Mouse (Mus musculus) hindbrain, embryonic 16.5 days (tissue): ENCODE measurements around the gene Tyw3. TPM values are rescaled to one million over a fixed set of nuclear protein-coding genes. Genes with fewer than 3 reads are reported as not detected.

Source experiments
- ATAC-seq: fragments of 200-750 bp; cut with Nextera tagmentation; 2 replicates; pipeline ENCODE4 v1.8.0; 2017; ENCODE audit warnings: moderate TSS enrichment, moderate library complexity
- H3K27ac ChIP-seq: fragments of 300-500 bp; sonication (generic); 2 replicates; pipeline ENCODE4 v1.5.1; 2014; ENCODE audit warnings: low read depth, mild to moderate bottlenecking, control low read depth, low read length, moderate library complexity
- H3K27me3 ChIP-seq: fragments of 300-500 bp; sonication (generic); replicated peaks from 2 replicates; pipeline ENCODE4 v1.6.1; 2014; ENCODE audit warnings: low read length; ENCODE audit not compliant: control insufficient read depth, insufficient read depth
- H3K36me3 ChIP-seq: fragments of 300-500 bp; sonication (generic); 2 replicates; pipeline ENCODE4 v1.6.1; 2014; ENCODE audit warnings: mild to moderate bottlenecking, low read length, moderate library complexity, mixed read lengths; ENCODE audit not compliant: control insufficient read depth, insufficient read depth
- H3K4me1 ChIP-seq: fragments of 300-500 bp; sonication (generic); 2 replicates; pipeline ENCODE4 v1.6.1; 2014; ENCODE audit warnings: low read depth, low read length; ENCODE audit not compliant: control insufficient read depth, insufficient read depth
- H3K4me2 ChIP-seq: fragments of 300-500 bp; sonication (generic); 2 replicates; pipeline ENCODE4 v1.6.1; 2014; ENCODE audit warnings: mild to moderate bottlenecking, low read length, control low read depth, moderate library complexity
- H3K4me3 ChIP-seq: fragments of 300-500 bp; sonication (generic); 2 replicates; pipeline ENCODE4 v1.5.1; 2014; ENCODE audit warnings: mild to moderate bottlenecking, low read length, control low read depth, moderate library complexity
- H3K9ac ChIP-seq: fragments of 300-500 bp; sonication (generic); 2 replicates; pipeline ENCODE4 v1.6.1; 2014; ENCODE audit warnings: low read depth, mild to moderate bottlenecking, control low read depth, low read length, moderate library complexity
- H3K9me3 ChIP-seq: fragments of 300-500 bp; sonication (generic); 2 replicates; pipeline ENCODE4 v1.6.1; 2014; ENCODE audit warnings: mild to moderate bottlenecking, low read length, moderate library complexity; ENCODE audit not compliant: control insufficient read depth
- WGBS: fragments of 180-500 bp; shearing (Covaris S2); extraction: QIAGEN DNeasy Blood & Tissue Kit; methylation state at CpG from one replicate; pipeline ENCODE4 v1.1.7; 2014; 5-methylcytosine and 5-hydroxymethylcytosine counted together
- polyA plus RNA-seq: library from polyadenylated mRNA; unstranded; fragments of >200 nt; fragmentation: Nextera tagmentation; extraction: Ambion mirVana; gene quantifications from 2 replicates; pipeline ENCODE4 v1.2.1, GENCODE M21; 2015

Gene Tyw3
- polyA plus RNA-seq, 1 experiment from 2014 or later = 17.0 TPM

DNA sequence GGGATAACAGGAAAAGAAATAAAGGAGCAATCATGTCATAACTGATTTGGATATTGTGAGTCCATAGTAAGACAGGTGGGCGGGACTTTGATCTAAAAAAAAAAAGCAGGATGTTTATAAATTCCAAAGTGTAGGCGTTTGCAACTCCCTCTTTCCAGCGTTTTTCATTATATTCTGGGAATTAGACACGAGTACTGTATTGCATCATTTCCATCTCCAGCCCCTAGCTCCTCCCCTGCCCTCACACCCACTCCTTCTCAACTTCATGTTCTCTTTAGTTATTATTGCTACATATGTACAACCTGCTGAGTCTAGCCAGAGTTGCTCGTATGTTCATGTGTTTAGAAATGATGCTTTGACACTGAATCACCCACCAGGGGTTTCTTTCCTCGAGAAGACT, 23.2 kb downstream of the Tyw3 start:
- WGBS = 67% methylated on average over 6 of the region's 6 CpGs
- no peak overlapping the region for H3K27ac ChIP-seq
- H3K4me1 ChIP-seq = no peaks in the 10 kb centered on the region
- no peak overlapping the region for H3K9ac ChIP-seq
- no peak overlapping the region for H3K4me2 ChIP-seq
- no peak for ATAC-seq
- no peaks in the 10 kb centered on the region; the same call in 1 of the 2 replicates for H3K27me3 ChIP-seq
- no peaks in the 10 kb centered on the region for H3K9me3 ChIP-seq
- H3K36me3 ChIP-seq = peaks cover under 1% of the 10 kb centered on the region
- no peak overlapping the region for H3K4me3 ChIP-seq

DNA sequence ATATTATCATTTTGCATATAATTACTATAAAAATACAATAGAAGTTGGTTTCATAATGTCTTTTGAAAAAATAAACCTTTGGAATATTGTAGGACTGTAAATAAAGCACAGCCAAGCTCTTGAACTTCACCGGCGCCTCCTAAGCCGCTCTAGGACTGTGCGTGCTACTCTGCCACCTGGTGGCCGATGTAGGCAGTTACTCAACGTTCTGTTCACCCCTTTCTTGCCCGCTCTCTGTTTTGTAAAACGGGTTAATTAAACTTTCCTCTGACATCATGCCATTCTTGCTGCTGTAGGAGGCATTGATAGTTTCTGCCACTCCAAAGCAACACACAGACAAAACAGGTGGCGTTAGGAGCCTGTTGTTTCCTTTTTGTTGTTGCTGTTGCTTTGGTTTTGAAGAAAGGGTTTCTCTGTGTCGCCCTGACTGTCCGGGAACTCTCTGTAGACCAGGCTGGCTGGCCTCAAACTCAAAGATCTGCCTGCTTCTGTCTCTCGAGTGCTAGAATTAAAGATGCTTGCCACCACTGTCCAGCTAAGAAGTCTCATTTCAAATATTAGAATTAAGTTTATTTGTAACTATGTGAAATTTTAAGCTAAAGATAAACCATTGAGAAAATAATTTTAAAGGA, 24.4 kb downstream of the Tyw3 start:
- 8% methylated on average over 12 of the region's 12 CpGs for WGBS
- peak; percentile 90 for ATAC-seq
- no peaks in the 10 kb centered on the region for H3K36me3 ChIP-seq
- H3K4me1 ChIP-seq = no peaks in the 10 kb centered on the region
- no peak overlapping the region for H3K27ac ChIP-seq
- H3K9ac ChIP-seq = no peak overlapping the region
- no peaks in the 10 kb centered on the region; the same call in 1 of the 2 replicates for H3K27me3 ChIP-seq
- no peaks in the 10 kb centered on the region for H3K9me3 ChIP-seq
- H3K4me2 ChIP-seq = peak overlapping the region; percentile 37; the same call in 1 of the 2 replicates
- no peak overlapping the region for H3K4me3 ChIP-seq

DNA sequence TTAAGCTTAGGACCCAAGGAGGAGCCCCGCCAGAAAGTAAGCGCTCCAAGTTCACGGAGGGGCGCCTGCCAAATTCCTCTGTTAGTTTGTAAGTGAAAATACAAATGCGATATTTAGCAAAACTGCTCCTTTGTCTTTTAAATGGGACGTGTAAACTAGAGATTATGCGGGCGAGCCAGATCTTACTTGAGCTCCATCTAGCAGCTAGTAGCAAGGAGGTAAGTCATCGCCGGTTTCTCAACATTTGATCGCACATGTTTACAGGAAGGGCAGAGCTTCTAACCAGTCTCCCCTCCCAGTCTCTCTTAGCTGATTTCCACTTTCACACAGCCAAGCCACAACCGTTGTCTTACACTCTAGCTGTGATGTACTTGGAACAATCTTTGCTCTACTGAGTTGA, 26.1 kb downstream of the Tyw3 start:
- no peaks in the 10 kb centered on the region; the same call in 1 of the 2 replicates for H3K27me3 ChIP-seq
- H3K36me3 ChIP-seq = no peaks in the 10 kb centered on the region
- 7% methylated on average over 12 of the region's 12 CpGs for WGBS
- no peak overlapping the region for H3K9ac ChIP-seq
- no peak overlapping the region for H3K27ac ChIP-seq
- H3K9me3 ChIP-seq = no peaks in the 10 kb centered on the region
- no peaks in the 10 kb centered on the region for H3K4me1 ChIP-seq
- no peak for ATAC-seq
- peak overlapping the region; percentile 46 for H3K4me2 ChIP-seq
- peak overlapping the region; percentile 18 for H3K4me3 ChIP-seq

DNA sequence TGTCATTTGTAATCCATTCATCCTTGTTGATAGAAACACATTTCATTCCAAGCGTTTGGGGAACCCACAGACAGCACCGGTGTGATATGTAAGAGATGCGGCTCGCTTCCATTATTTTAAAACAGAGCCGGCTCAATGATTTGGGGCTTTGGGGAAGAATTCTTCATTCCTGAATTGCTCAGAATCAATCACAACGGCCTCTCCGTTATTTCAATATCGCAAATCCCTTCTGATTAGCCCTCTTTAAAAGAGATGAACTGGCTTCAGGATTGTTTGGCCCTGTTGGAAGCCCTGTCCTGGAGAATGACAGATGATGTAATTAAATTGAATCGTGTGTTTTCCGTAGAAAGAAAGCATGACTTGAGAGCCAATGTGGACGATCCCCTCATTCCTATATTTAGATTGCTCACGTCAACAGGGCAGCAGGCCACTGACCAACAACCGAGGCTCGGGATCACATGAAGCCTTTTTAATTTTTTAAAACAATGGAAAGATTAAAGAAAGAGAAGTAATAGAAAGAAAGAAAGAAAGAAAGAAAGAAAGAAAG, 26.8 kb downstream of the Tyw3 start:
- Histone ChIP-seq H3K27ac (no peak overlapping the region), H3K27me3 (no peaks in the 10 kb centered on the region; the same call in 1 of the 2 replicates), H3K4me2 (peak overlapping the region; percentile 20; the same call in 1 of the 2 replicates), H3K9ac (no peak overlapping the region), H3K9me3 (no peaks in the 10 kb centered on the region), H3K36me3 (no peaks in the 10 kb centered on the region), H3K4me3 (no peak overlapping the region), H3K4me1 (no peaks in the 10 kb centered on the region)
- 25% methylated on average over 14 of the region's 14 CpGs for WGBS
- no peak for ATAC-seq

DNA sequence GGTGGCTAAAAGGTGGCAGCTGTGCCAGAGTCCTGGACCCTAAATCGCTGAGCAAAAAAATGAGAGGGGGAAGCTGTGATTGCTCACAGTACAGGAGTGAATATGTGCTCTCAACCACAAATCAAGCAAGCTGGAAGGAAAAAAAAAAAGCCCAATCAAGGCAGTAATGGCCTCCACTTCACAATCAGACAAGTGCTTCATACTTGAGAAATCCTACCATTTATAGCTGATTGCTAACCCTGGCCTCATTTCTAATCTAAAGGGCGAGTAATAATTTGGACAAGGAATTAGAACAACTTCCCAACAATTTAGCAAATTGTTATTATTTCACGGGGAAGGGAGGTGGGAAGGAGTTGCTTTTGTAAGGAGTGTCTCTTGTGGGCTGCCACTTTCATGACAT, 31.5 kb downstream of the Tyw3 start:
- H3K27me3 ChIP-seq = no peaks in the 10 kb centered on the region
- H3K9ac ChIP-seq = no peak overlapping the region
- no peak for ATAC-seq
- H3K27ac ChIP-seq = no peak overlapping the region
- 76% methylated on average over 3 of the region's 3 CpGs for WGBS
- H3K4me1 ChIP-seq = no peaks in the 10 kb centered on the region
- H3K9me3 ChIP-seq = no peaks in the 10 kb centered on the region
- H3K4me2 ChIP-seq = no peak overlapping the region
- no peak overlapping the region for H3K4me3 ChIP-seq
- H3K36me3 ChIP-seq = no peaks in the 10 kb centered on the region

DNA sequence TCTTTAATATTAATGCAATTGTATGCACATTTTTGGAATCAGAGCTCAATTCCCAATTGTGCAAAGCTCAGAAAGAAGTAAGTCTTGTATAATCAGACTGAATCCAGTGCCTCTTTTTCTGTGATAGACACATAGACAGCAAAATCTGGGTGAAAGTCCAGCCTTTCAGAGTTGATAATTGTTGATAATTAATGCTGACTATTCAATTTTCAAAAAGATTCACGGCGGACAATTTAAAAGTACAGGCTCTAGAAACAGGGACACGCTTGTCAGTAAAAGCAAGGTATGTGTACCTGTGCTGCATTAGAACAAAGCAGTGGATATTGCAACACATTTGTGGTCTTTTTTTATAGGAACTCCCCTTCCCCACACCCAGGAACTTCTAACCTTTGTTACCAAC, 34.7 kb downstream of the Tyw3 start:
- Histone ChIP-seq H3K4me1 (no peaks in the 10 kb centered on the region), H3K36me3 (no peaks in the 10 kb centered on the region), H3K4me3 (no peak overlapping the region), H3K27ac (no peak overlapping the region), H3K9me3 (no peaks in the 10 kb centered on the region), H3K27me3 (no peaks in the 10 kb centered on the region), H3K9ac (no peak overlapping the region), H3K4me2 (no peak overlapping the region)
- ATAC-seq = no peak
- 96% methylated on average over 3 of the region's 3 CpGs for whole genome bisulfite sequencing

DNA sequence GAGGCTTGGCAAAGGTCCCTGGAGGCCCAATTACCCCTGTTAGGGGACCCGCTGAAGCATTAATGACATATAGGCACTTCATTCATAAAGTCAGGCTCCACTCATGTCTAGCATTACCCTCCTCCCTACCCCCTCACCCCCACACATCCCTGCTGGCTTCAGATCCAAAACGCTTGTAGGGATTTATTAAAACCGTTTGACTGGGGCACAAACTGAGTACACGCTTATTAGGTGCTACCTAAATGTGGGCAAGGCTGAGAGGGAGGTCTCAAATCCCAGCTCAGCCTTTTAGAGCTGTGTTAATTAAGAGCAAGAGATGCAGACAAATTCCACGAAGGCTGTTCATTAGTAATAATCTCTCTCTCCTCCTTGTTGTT, 45.9 kb downstream of the Tyw3 start:
- 36% methylated on average over 5 of the region's 5 CpGs for WGBS
- no peaks in the 10 kb centered on the region; the same call in 1 of the 2 replicates for H3K27me3 ChIP-seq
- no peaks in the 10 kb centered on the region for H3K9me3 ChIP-seq
- H3K27ac ChIP-seq = no peak overlapping the region
- no peaks in the 10 kb centered on the region; the same call in 1 of the 2 replicates for H3K4me1 ChIP-seq
- no peak overlapping the region for H3K4me3 ChIP-seq
- peak; percentile 27; the same call in 1 of the 2 replicates for ATAC-seq
- H3K9ac ChIP-seq = no peak overlapping the region
- H3K4me2 ChIP-seq = no peak overlapping the region
- no peaks in the 10 kb centered on the region for H3K36me3 ChIP-seq

DNA sequence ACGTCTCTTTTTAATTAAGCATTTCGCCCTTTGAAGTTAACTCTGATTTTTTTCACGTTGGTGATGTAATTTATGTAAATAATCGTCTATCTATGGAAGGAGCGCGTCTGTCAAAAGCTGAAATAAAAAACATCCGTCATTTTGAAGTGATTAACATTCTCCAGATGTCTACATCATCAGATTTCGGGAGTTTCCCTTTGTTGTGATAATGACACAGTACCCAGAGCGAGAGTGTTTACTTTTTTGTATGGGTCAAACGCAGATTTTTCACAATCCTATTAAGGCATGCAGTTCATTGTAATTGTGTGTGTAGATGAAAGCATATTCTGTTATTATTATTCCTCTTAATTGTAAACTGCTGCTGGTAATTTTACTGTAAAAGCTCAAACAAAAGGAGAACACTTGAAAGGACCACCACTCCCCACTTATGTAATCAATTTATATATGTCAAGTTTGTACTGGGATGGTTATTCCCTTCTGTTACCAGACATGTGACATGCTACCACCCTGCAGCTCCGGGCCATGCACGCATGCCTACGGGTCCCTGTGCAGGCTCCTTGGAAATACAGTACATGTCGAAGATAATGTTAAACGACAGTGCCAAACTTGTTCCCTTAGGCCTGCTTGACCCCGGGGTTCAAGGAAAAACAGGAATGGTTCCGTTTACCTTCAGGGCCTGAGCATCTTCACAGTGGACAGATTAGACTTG, 46.4 kb downstream of the Tyw3 start:
- WGBS = 32% methylated on average over 17 of the region's 17 CpGs
- H3K36me3 ChIP-seq = no peaks in the 10 kb centered on the region
- H3K9me3 ChIP-seq = no peaks in the 10 kb centered on the region
- no peak overlapping the region for H3K27ac ChIP-seq
- no peaks in the 10 kb centered on the region; the same call in 1 of the 2 replicates for H3K4me1 ChIP-seq
- H3K4me2 ChIP-seq = no peak overlapping the region
- no peaks in the 10 kb centered on the region; the same call in 1 of the 2 replicates for H3K27me3 ChIP-seq
- H3K4me3 ChIP-seq = no peak overlapping the region
- ATAC-seq = peak; percentile 48; the same call in 1 of the 2 replicates
- H3K9ac ChIP-seq = no peak overlapping the region; the same call in 1 of the 2 replicates

DNA sequence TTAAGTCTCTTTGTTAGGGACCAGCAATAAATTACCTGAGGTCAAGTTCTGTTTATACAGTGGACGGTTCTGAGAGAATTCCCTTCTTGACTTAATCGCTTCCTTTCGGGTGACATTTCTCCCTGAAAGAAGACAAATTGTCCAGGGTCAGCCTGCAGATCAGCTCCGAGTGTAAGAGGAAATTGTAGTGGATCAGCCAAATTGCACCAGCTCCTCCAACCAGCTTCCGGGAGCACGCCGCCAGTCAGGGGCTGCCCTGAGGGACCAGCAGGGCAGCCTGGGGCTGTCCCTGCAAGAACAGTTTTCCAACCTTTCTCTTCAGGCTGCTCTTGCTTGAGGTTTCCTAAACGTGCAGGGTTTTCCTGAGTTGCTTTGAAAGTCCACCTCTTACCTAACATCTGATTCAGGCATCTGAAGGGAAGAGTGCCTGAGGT, 48.0 kb downstream of the Tyw3 start:
- Histone ChIP-seq H3K27me3 (no peaks in the 10 kb centered on the region; the same call in 1 of the 2 replicates), H3K9me3 (no peaks in the 10 kb centered on the region), H3K27ac (no peak overlapping the region), H3K4me2 (no peak overlapping the region), H3K9ac (no peak overlapping the region), H3K4me1 (no peaks in the 10 kb centered on the region; the same call in 1 of the 2 replicates), H3K36me3 (no peaks in the 10 kb centered on the region), H3K4me3 (no peak overlapping the region)
- ATAC-seq = no peak
- 21% methylated on average over 8 of the region's 8 CpGs for WGBS
